9 mouse cellular contexts compared by ENCODE assay signal in genomic region chr19:4193129-4193528, GRCm38 (mm10). TPM values are rescaled to one million over a fixed set of nuclear protein-coding genes. Genes with fewer than 3 reads are reported as not detected.
DNase-seq lines count a peak whose midpoint lies in the region; ATAC-seq and TF ChIP-seq lines count a peak whose summit lies in the region.
"Had no signal": no experiment of that assay in that cellular context is flagged by ENCODE, and none has a peak within 500 bp of the region (broad histone marks: within the 10 kb centered on the region; RNA-seq: fewer than 3 reads in every experiment).

No protein-coding gene starts in this region.

- no peak for TF ChIP-seq EP300 in liver, postnatal 0 days (IDR thresholded peaks at IDR 0.05; ENCODE audit: low read depth)

- peak overlapping the region; percentile 61 for H3K4me3 ChIP-seq in heart, embryonic 11.5 days (ENCODE audit: low read depth, low read length)
- peak overlapping the region; percentile 78 for H3K4me3 ChIP-seq in G1E (ENCODE audit: low read depth, low read length)
- H3K4me3 ChIP-seq in heart, embryonic 16.5 days (ENCODE audit: low read length), result peak overlapping the region; percentile 95
- peak overlapping the region; percentile 88 for H3K4me3 ChIP-seq in liver, postnatal 0 days (ENCODE audit: low read depth, low read length)

- H3K9me3 ChIP-seq in heart, embryonic 11.5 days (replicated peaks; ENCODE audit: control insufficient read depth, low read length), result no peaks in the 10 kb centered on the region
- H3K9me3 ChIP-seq in G1E (replicated peaks), result no peaks in the 10 kb centered on the region
- H3K9me3 ChIP-seq in heart, embryonic 16.5 days (replicated peaks; ENCODE audit: control insufficient read depth, low read length), result no peaks in the 10 kb centered on the region
- H3K9me3 ChIP-seq in liver, postnatal 0 days (ENCODE audit: low read length), result no peaks in the 10 kb centered on the region

- H3K36me3 ChIP-seq in heart, embryonic 11.5 days (ENCODE audit: control insufficient read depth, insufficient read depth, low read length), result peaks cover 21% of the 10 kb centered on the region
- H3K36me3 ChIP-seq in G1E (replicated peaks), result peaks cover 70% of the 10 kb centered on the region
- peaks cover 34% of the 10 kb centered on the region for H3K36me3 ChIP-seq in heart, embryonic 16.5 days (ENCODE audit: control insufficient read depth, insufficient read depth)
- peaks cover 43% of the 10 kb centered on the region for H3K36me3 ChIP-seq in liver, postnatal 0 days (replicated peaks; ENCODE audit: insufficient read depth, low read length)

- H3K27ac ChIP-seq in heart, embryonic 11.5 days (ENCODE audit: low read depth, low read length), result no peak overlapping the region
- H3K27ac ChIP-seq in heart, embryonic 16.5 days (ENCODE audit: low read length), result peak overlapping the region; percentile 96
- peak overlapping the region; percentile 89; the same call in 1 of the 2 replicates for H3K27ac ChIP-seq in liver, postnatal 0 days (ENCODE audit: low read depth)

- 58% methylated on average over 6 of the region's 6 CpGs for WGBS in heart, embryonic 11.5 days (ENCODE audit: insufficient replicate concordance)
- WGBS in heart, embryonic 16.5 days, result 48% methylated on average over 6 of the region's 6 CpGs
- 57% methylated on average over 6 of the region's 6 CpGs for WGBS in liver, postnatal 0 days (ENCODE audit: insufficient replicate concordance)

- peaks cover 32% of the 10 kb centered on the region for H3K4me1 ChIP-seq in heart, embryonic 11.5 days (ENCODE audit: control insufficient read depth, insufficient read depth, low read length)
- H3K4me1 ChIP-seq in G1E (ENCODE audit: insufficient read depth, low read depth, low read length), result peaks cover 78% of the 10 kb centered on the region
- H3K4me1 ChIP-seq in heart, embryonic 16.5 days (ENCODE audit: control insufficient read depth, insufficient read depth, low read length), result peaks cover 27% of the 10 kb centered on the region
- peaks cover 42% of the 10 kb centered on the region for H3K4me1 ChIP-seq in liver, postnatal 0 days (ENCODE audit: insufficient read depth)

- H3K9ac ChIP-seq in heart, embryonic 11.5 days (ENCODE audit: low read depth, low read length), result peak overlapping the region; percentile 93
- H3K9ac ChIP-seq in heart, embryonic 16.5 days (ENCODE audit: low read length), result peak overlapping the region; percentile 99
- H3K9ac ChIP-seq in liver, postnatal 0 days (replicated peaks), result peak overlapping the region; percentile 93

- TF ChIP-seq CTCF in G1E (IDR thresholded peaks at IDR 0.05; ENCODE audit: low read depth, low read length), result no peak
- TF ChIP-seq CTCF in liver, postnatal 0 days (IDR thresholded peaks at IDR 0.05; ENCODE audit: low read depth), result no peak

- no peak for DNase-seq in heart, adult 9 months (ENCODE audit: low spot score in 2 of 2)
- no peak for DNase-seq in G1E (ENCODE audit: low spot score)
- DNase-seq in liver, postnatal 0 days, result no peak
- DNase-seq in right cerebral cortex, adult 2 months (ENCODE audit: low spot score in 2 of 2), result no peak
- no peak for DNase-seq in thymus, postnatal 10 days (ENCODE audit: low spot score in 2 of 2)
- no peak for DNase-seq in urinary bladder, adult 2 months (ENCODE audit: low spot score)
- DNase-seq: cerebellum, postnatal 36 days had no signal

- H3K4me2 ChIP-seq in heart, embryonic 11.5 days, result peak overlapping the region; percentile 89
- H3K4me2 ChIP-seq in heart, embryonic 16.5 days (ENCODE audit: low read depth, low read length), result peak overlapping the region; percentile 98
- peak overlapping the region; percentile 85 for H3K4me2 ChIP-seq in liver, postnatal 0 days (ENCODE audit: low read depth, low read length)

- no peak for ATAC-seq in heart, embryonic 11.5 days (replicated peaks; ENCODE audit: insufficient number of reproducible peaks, low FRiP score, low TSS enrichment)
- ATAC-seq in G1E (ENCODE audit: extremely low read depth, insufficient number of reproducible peaks, low FRiP score, poor library complexity, severe bottlenecking), result no peak
- no peak for ATAC-seq in heart, embryonic 16.5 days (replicated peaks; ENCODE audit: extremely low read depth, insufficient read depth, low FRiP score)
- no peak for ATAC-seq in liver, postnatal 0 days

- H3K27me3 ChIP-seq in heart, embryonic 11.5 days (ENCODE audit: control insufficient read depth, insufficient read depth, low read length), result no peaks in the 10 kb centered on the region
- no peaks in the 10 kb centered on the region for H3K27me3 ChIP-seq in G1E (ENCODE audit: insufficient read depth, low read length)
- H3K27me3 ChIP-seq in heart, embryonic 16.5 days (ENCODE audit: control insufficient read depth, insufficient read depth, low read length), result no peaks in the 10 kb centered on the region
- H3K27me3 ChIP-seq in liver, postnatal 0 days (ENCODE audit: insufficient read depth, low read length), result no peaks in the 10 kb centered on the region

RNA-seq across cellular contexts. Expression of gene Ppp1ca, which starts 1.3 kb away (rescaled TPM):
- polyA plus RNA-seq in heart, embryonic 11.5 days (2014; fragmentation: Nextera tagmentation; extraction: Ambion mirVana), result 749 and 760 TPM in 2 replicates
- total RNA-seq in G1E (2014; fragmentation: Nextera tagmentation) (270 and 304 TPM in 2 replicates), G1E (2017) (565 and 679 TPM in 2 replicates)
- polyA plus RNA-seq in G1E (2012), result 547 and 673 TPM in 2 replicates
- 813 and 866 TPM in 2 replicates for polyA plus RNA-seq in heart, embryonic 16.5 days (2015; fragmentation: Nextera tagmentation; extraction: Ambion mirVana)
- polyA plus RNA-seq in liver, postnatal 0 days (2015; fragmentation: Nextera tagmentation; extraction: Ambion mirVana), result 269 and 284 TPM in 2 replicates
- 257 and 304 TPM in 2 replicates for polyA plus RNA-seq in urinary bladder, adult 2 months (2012; rRNA removed)

RNA-seq across cellular contexts. Expression of gene Tbc1d10c, which starts 2.0 kb away (rescaled TPM):
- 1.0 and 1.3 TPM in 2 replicates for polyA plus RNA-seq in heart, embryonic 11.5 days (2014; fragmentation: Nextera tagmentation; extraction: Ambion mirVana)
- total RNA-seq in G1E (2014; fragmentation: Nextera tagmentation) (12.8 and 13.0 TPM in 2 replicates), G1E (2017) (21.9 and 26.7 TPM in 2 replicates)
- 32.8 and 36.0 TPM in 2 replicates for polyA plus RNA-seq in G1E (2012)
- 10.8 and 26.5 TPM in 2 replicates for polyA plus RNA-seq in heart, embryonic 16.5 days (2015; fragmentation: Nextera tagmentation; extraction: Ambion mirVana)
- 8.4 and 9.9 TPM in 2 replicates for polyA plus RNA-seq in liver, postnatal 0 days (2015; fragmentation: Nextera tagmentation; extraction: Ambion mirVana)
- 2.9 and 3.9 TPM in 2 replicates for polyA plus RNA-seq in urinary bladder, adult 2 months (2012; rRNA removed)

RNA-seq across cellular contexts. Expression of gene Rad9a, which starts 8.3 kb away (rescaled TPM):
- 20.6 and 24.1 TPM in 2 replicates for polyA plus RNA-seq in heart, embryonic 11.5 days (2014; fragmentation: Nextera tagmentation; extraction: Ambion mirVana)
- 61.9 and 93.9 TPM in 2 replicates for total RNA-seq in G1E (2014; fragmentation: Nextera tagmentation)
- 27.5 and 29.2 TPM in 2 replicates for total RNA-seq in G1E (2017)
- polyA plus RNA-seq in G1E (2012), result 31.3 and 33.6 TPM in 2 replicates
- 19.9 and 21.1 TPM in 2 replicates for polyA plus RNA-seq in heart, embryonic 16.5 days (2015; fragmentation: Nextera tagmentation; extraction: Ambion mirVana)
- 8.0 and 9.0 TPM in 2 replicates for polyA plus RNA-seq in liver, postnatal 0 days (2015; fragmentation: Nextera tagmentation; extraction: Ambion mirVana)
- 19.2 and 23.2 TPM in 2 replicates for polyA plus RNA-seq in urinary bladder, adult 2 months (2012; rRNA removed)

RNA-seq across cellular contexts. Expression of gene Carns1, which starts 17.9 kb away (rescaled TPM):
- 2.1 and 2.8 TPM in 2 replicates for polyA plus RNA-seq in heart, embryonic 11.5 days (2014; fragmentation: Nextera tagmentation; extraction: Ambion mirVana)
- total RNA-seq in G1E (2014; fragmentation: Nextera tagmentation) (1.2 and 3.2 TPM in 2 replicates), G1E (2017) (0.17 and 0.55 TPM in 2 replicates)
- polyA plus RNA-seq in G1E (2012), result 0.37 and 0.48 TPM in 2 replicates
- 15.9 and 17.5 TPM in 2 replicates for polyA plus RNA-seq in heart, embryonic 16.5 days (2015; fragmentation: Nextera tagmentation; extraction: Ambion mirVana)
- 0.73 and 0.90 TPM in 2 replicates for polyA plus RNA-seq in liver, postnatal 0 days (2015; fragmentation: Nextera tagmentation; extraction: Ambion mirVana)
- polyA plus RNA-seq in urinary bladder, adult 2 months (2012; rRNA removed), result 18.7 and 21.7 TPM in 2 replicates

RNA-seq across cellular contexts. Expression of gene Clcf1, which starts 20.9 kb away (rescaled TPM):
- polyA plus RNA-seq in heart, embryonic 11.5 days (2014; fragmentation: Nextera tagmentation; extraction: Ambion mirVana), result 1.2 and 2.5 TPM in 2 replicates
- total RNA-seq in G1E (2014; fragmentation: Nextera tagmentation), result not detected in 2 replicates
- 0.06 and 0.27 TPM in 2 replicates for total RNA-seq in G1E (2017)
- polyA plus RNA-seq in G1E (2012), result not detected in 2 replicates
- 1.5 and 1.7 TPM in 2 replicates for polyA plus RNA-seq in heart, embryonic 16.5 days (2015; fragmentation: Nextera tagmentation; extraction: Ambion mirVana)
- polyA plus RNA-seq in liver, postnatal 0 days (2015; fragmentation: Nextera tagmentation; extraction: Ambion mirVana), result 0.91 and 1.1 TPM in 2 replicates
- polyA plus RNA-seq in urinary bladder, adult 2 months (2012; rRNA removed), result 10.8 and 13.1 TPM in 2 replicates
